Mouse (Mus musculus): ENCODE data around the gene Tmx2.
"Not testable (repeated sequence)": the region's sequence is repeated elsewhere in the genome, so short reads cannot be mapped to it uniquely, and the experiment has no call there.

The Tmx2 gene

GRCm38 (mm10) chr2:84682605-84683183 lies 3.8 kb upstream of the Tmx2 start:
- DNase-seq, result no peak

GRCm38 (mm10) chr2:84677968-84678880 lies 716 bp downstream of the Tmx2 start, which contains the start of the genes Gm28635 and Med19:
Gene Gm28635 (minus strand): TSS chr2:84678041.
Gene Med19 (plus strand): TSS chr2:84678402.
- peak; percentile 98 for DNase-seq

GRCm38 (mm10) chr2:84677270-84677967 lies 1.5 kb downstream of the Tmx2 start:
- DNase-seq, result no peak

GRCm38 (mm10) chr2:84671535-84671934 lies 7.4 kb downstream of the Tmx2 start:
- DNase-seq, result not testable (repeated sequence)

- peak; percentile 87 for DNase-seq
Observed at GRCm38 (mm10) chr2:84670569-84670933, 8.4 kb downstream of the Tmx2 start, which contains the start of gene Selenoh. Gene Selenoh (minus strand): TSS chr2:84670770.

GRCm38 (mm10) chr2:84669828-84670568 lies 8.9 kb downstream of the Tmx2 start:
- no peak for DNase-seq

- DNase-seq, result no peak
Observed at GRCm38 (mm10) chr2:84666081-84666480, 12.9 kb downstream of the Tmx2 start.

GRCm38 (mm10) chr2:84662866-84663265 lies 16.1 kb downstream of the Tmx2 start:
- DNase-seq, result no peak

GRCm38 (mm10) chr2:84660253-84660652 lies 18.7 kb downstream of the Tmx2 start:
- DNase-seq, result peak; percentile 71

- no peak for DNase-seq
Observed at GRCm38 (mm10) chr2:84658806-84659205, 20.1 kb downstream of the Tmx2 start, which contains the start of gene Btbd18. Gene Btbd18 (plus strand): TSS chr2:84659079.

- no peak for DNase-seq
Observed at GRCm38 (mm10) chr2:84655864-84656263, 23.1 kb downstream of the Tmx2 start.

GRCm38 (mm10) chr2:84653354-84653753 lies 25.6 kb downstream of the Tmx2 start:
- DNase-seq, result no peak

- DNase-seq, result peak; percentile 91
Observed at GRCm38 (mm10) chr2:84650464-84651195, 28.3 kb downstream of the Tmx2 start, which contains the start of gene Ctnnd1. Gene Ctnnd1 (minus strand): TSS chr2:84650765.

- DNase-seq, result peak; percentile 30
Observed at GRCm38 (mm10) chr2:84649674-84650073, 29.3 kb downstream of the Tmx2 start.

GRCm38 (mm10) chr2:84648369-84648768 lies 30.6 kb downstream of the Tmx2 start:
- DNase-seq, result no peak

GRCm38 (mm10) chr2:84647051-84647568 lies 31.8 kb downstream of the Tmx2 start:
- no peak for DNase-seq

GRCm38 (mm10) chr2:84646138-84646537 lies 32.8 kb downstream of the Tmx2 start:
- no peak for DNase-seq

- DNase-seq, result no peak
Observed at GRCm38 (mm10) chr2:84640833-84641232, 38.1 kb downstream of the Tmx2 start.

- DNase-seq, result no peak
Observed at GRCm38 (mm10) chr2:84638428-84639220, 40.3 kb downstream of the Tmx2 start.

GRCm38 (mm10) chr2:84637452-84638165 lies 41.3 kb downstream of the Tmx2 start:
- DNase-seq, result no peak

Measured in right cerebral cortex, adult 18-20 months (tissue).